Mouse (Mus musculus): Measurements from ENCODE around the gene Nrip1. TPM values are rescaled to one million over a fixed set of nuclear protein-coding genes. Genes with fewer than 3 reads are reported as not detected.
A peak's percentile ranks its signal among the peaks of the same experiment; 100 is the strongest.

The Nrip1 gene
- total RNA-seq, 2 experiments from 2014 or later, result 37.3 to 41.4 TPM

DNA sequence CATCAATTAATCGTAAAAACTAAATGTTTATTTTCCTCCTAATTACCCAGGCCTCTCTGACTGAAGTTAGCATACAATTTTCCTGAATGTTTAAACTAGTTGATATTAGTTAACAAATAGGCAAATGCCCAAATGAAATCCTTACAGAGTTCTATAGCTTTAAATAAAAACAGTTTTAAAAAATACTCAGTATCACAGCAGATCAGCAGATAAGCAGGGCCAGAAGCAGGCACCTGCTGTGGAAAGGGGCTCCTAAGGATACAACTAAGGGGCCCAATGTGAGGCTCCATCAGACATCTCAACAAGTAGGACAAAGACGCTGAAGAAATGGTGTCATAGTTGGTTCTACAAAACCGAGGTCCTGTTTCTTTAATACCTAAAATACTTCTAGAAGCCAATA is 58.0 kb downstream of the Nrip1 start:
- DNase-seq, result no peak

DNA sequence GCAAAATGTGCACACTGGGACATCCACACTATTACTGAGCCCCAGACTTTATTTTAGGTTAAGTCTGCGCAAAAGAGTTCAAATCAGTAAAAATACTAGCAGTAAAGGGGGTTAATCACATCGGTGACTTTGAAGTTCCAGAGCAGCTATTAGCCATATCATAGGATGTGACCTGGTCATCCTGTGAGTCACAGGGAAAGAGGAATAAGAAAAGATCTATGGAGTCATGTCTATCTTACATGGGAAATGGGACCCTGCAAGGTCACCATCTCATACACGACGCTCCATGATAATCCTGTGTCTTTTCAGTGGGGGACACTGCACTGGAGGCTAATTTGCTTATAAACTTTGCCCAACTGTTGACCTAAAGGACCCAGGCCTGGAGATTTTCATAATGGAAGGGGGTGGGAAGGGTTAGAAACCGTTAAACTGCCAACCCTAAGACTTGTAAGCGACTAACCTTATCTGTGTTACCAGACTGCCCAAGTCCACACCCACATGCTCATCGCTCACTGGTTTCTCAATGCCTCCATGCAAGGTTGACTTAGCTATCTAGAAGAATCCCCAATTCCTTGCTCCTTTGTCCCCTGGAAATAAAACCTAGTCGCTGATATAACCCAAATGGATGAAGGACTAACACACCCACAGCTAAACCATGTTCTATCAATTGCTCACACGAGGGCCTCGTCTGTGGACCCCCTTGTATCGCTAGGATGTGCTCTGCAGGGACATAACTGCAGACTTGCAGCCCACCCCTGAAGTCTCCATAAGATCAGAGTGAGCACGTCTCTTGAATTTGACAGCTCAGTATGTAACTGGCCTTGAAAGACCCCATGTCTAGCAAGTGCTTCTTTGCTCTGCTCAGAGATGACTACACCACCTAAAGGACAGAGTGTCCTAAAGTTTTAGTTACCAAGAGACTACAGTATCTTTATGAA is 59.3 kb downstream of the Nrip1 start:
- DNase-seq, result no peak

DNA sequence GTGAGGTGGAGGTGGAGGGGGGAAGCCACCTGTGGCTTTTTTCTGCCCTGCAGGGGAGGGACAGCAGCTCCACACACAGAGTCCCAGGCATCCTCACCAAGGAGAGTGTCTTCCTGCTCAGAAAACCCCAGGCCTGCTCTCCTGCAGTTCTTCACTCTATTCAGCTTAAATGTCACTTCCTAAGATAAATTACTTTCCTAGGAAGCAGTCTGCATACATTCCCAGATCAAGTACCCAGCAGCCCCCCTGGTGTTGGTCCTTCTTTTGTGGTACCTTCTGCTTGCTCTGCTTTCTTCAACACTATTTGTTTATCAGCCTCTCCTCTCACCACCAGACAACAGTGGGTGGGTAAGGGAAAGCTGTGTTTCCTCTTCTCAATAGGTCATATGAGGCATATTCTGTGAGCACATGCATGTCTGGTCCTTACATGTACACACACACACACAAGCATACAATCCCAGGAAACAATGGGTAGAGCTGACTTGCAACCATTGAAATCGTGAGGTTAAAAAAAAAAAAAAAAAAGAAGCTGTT is 60.7 kb downstream of the Nrip1 start:
- no peak for DNase-seq

- DNase-seq, result no peak
Measured at GRCm38 (mm10) chr16:76310791-76311190, 62.8 kb downstream of the Nrip1 start.

DNA sequence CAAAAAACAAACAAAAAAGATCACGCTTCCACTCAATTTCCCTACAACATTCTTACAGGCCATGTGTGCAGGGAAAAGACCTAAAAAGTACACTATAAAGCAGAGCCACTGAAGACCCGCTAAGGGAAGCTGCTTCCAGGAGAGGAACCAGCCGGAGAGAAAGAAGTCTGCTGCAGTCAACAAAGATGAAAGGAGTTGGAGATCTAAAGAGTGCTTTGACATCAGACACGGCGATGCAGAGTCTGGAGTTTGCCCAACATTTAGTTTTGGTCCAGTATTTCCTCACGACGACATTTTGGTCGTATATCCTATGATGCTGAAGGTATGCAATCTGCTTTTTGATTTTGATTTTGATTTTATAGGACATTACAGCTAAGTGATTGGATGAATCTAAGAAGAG is 63.3 kb downstream of the Nrip1 start:
- DNase-seq, result no peak

GRCm38 (mm10) chr16:76309280-76309679 is 64.3 kb downstream of the Nrip1 start:
- DNase-seq, result no peak

- DNase-seq, result peak; percentile 41
Measured at GRCm38 (mm10) chr16:76307039-76307438, 66.6 kb downstream of the Nrip1 start.

DNA sequence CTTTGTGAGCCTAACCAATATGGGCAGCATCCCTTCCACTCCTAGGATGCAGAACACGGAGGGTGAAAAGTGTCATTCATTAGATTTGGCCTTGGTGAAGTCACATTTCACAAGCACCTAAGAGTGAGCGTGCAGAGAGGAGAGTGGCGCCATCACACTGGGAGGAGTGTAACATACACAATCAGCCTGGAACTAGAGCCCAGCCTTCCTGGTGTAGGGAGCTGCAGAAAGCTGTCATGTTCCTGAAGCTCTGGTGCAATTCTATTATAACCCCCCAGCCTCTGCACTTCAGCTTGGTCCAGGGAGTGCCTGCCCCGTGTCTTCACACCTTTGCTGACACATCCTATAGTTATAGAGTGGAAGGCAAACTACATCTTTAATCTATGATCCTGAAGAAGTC is 67.2 kb downstream of the Nrip1 start:
- no peak for DNase-seq

- no peak for DNase-seq
Measured at GRCm38 (mm10) chr16:76303436-76303835, 70.2 kb downstream of the Nrip1 start.

GRCm38 (mm10) chr16:76301728-76302050 is 71.9 kb downstream of the Nrip1 start:
- no peak for DNase-seq

DNA sequence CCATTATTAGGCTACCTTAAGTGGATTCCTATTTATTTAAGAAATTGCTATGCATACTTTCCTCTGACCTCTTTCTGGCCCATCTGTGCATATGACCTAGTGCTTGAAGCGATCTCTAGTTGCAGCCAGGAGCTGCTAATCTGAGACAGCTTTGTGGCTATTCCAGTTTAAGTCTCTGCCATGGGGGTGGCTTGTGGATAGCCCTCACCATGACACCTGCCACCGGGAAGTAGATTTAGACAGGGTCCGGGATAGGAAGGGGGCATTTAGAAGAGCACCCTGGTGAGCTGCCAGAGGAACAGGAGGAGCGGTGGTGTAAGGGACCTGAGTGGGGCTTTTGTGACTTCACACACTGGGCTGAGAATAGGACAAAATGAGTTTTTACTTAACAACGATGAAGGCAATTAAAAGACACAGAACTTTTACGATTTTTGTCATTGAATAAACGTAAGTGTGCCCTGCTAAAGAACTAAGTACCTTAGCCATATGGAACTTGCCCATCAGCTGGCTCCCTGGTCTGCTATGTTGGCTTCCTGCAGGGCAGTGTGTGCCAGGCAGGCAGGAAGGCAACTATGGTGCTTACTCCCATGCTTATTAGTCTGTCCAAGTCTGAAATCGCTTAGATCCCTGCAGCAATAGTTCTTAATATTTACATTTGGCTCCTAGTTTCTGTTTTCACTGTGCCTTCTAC is 72.4 kb downstream of the Nrip1 start:
- DNase-seq, result no peak

DNA sequence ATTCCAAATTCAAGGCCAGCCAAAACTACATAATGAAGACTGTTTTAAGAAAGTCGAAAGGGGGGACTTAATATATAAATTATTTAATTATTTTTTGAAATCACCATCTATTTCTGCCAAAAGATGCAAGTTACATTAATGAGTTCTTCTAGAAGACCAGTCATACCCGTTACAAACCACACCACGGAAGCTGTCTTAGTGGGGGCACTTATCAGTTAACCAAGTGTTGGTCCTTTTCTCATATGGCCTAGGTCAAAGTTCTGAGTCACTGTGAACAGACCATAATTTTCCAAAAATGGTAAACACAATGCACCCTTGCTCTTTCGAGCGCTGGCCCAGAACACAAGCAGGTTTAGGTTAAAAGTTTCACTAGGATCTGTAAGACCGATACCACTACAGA is 73.2 kb downstream of the Nrip1 start:
- no peak for DNase-seq

GRCm38 (mm10) chr16:76299511-76299910 is 74.1 kb downstream of the Nrip1 start:
- DNase-seq, result no peak

DNA sequence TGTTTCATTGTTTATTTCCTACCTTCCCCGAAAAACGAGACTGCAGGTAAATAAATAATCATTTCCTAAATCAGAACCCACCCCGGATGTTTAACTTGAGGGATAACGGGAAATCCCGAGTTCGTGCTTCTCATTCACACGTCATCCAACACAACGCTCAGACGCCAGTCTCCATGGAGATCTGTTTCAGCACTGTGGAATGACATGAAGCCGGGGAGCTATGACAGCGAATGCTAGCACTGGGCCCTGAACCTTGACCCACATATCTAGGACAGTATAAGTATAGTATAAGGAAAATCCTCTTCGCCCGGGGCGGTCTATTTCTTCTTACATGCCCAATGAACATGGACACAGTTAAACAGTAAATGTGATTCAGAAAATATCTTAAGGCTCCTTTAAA is 78.3 kb downstream of the Nrip1 start:
- DNase-seq, result no peak

DNA sequence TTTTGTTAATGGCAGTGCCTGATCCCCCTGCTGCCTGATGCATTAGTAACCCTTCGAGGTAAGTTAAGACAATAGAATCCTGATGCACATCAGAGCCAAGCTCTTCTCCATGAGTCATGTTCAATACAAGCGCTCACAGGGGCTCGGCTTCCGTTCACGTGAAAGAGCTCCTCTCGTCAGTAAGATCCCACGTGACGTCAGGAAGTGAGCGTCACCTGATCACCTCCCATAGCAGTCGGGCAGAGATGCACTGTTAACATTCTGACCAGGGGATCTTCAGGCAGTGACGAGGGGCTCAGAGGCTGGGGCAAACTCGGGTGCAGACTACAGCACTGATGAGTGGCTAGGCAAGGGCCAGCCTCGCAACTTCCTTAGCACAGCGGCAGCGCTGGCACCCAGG is 79.1 kb downstream of the Nrip1 start:
- DNase-seq, result no peak

DNA sequence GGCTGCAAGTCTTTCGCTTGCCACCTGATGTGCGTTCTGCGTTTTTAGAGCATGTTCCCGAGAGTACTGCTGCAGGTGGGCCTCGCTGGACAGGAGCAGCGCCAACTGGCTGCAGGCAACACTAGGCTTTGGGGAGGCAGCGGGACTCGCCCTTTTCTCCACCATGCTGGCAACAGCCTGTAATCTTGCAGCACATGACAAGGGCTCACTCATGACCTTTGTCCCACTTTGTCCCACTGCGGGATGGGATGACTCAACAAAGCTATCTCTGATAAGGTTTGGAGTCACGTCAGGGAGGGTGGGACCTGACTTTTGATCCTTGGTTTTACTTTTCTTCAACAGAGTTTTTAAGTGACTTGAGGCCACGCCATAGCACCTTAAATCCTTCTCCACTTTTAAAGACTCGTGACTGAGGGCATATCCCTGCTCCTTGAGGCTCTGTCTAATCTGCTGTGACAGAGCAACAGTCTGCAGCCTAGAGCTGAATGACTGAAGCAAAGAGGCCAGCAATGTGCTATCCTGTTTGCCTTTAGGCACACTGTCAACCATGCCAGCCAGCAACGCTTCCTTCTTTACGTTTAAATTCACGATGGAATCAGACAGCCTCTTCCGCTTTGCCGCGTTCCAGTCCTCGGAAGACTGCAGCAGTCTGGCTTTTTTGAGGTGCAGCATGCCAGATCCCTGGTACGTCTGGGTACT is 79.7 kb downstream of the Nrip1 start:
- DNase-seq, result no peak

- DNase-seq, result no peak
Measured at GRCm38 (mm10) chr16:76293176-76293575, 80.5 kb downstream of the Nrip1 start.

- no peak for DNase-seq
Measured at GRCm38 (mm10) chr16:76292656-76293055, 81.0 kb downstream of the Nrip1 start.

DNA sequence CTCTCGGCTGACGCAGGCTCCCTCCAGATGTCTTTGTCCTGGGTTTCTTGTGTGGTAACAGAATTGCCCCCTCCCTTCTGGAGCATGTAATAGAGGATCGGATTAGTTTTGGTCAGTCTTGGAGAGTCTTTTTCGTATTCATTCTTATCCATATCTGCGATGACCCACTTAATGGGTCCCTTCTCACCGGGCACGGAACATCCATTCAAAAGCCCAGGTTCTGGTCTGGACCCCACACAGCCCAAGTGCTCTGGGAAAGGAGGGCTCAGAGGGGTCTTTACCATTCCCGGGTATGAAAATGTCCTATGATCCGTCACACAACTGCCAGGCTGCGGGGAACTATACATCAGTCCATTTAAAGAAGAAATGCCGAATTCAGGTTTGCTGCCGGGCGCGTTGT is 82.3 kb downstream of the Nrip1 start:
- no peak for DNase-seq

- no peak for DNase-seq
Measured at GRCm38 (mm10) chr16:76289495-76289894, 84.1 kb downstream of the Nrip1 start.

DNA sequence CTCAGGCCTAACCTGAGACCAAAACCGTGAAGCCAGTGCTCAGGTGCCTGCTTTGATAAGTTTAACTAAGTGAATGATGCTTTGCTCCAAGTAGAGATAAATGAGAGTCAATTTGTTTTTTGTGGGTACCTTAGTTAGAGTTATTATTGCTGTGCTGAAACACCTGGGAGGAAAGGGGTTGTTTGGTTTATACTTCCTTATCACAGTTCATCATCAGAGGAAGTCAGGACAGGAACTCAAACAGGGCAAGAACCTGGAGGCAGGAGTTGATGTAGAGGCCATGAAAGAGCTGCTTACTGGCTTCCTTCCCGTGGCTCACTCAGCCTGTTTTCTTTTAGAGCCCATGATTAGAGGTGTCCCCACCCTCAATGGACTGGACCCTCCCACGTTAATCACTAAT is 89.8 kb downstream of the Nrip1 start:
- DNase-seq, result no peak

DNA sequence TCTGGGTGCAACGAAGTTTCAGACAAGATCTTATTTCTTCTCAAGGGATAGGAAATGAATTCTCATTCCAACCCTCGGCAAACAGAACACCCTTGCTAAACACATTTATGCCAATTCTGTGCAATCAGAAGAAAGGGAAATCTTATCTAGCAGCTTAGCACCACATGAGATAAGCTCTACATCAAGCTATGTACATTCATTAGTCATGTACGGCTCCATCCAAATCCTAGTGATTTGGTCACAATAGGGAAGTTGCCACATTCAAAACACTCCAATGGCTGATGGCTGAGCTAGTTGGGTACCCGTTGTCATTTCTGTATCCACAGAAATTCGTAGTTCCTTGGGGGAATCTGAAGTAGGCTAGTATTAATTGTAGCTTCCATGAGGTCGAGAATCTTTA is 91.8 kb downstream of the Nrip1 start:
- DNase-seq, result no peak

DNA sequence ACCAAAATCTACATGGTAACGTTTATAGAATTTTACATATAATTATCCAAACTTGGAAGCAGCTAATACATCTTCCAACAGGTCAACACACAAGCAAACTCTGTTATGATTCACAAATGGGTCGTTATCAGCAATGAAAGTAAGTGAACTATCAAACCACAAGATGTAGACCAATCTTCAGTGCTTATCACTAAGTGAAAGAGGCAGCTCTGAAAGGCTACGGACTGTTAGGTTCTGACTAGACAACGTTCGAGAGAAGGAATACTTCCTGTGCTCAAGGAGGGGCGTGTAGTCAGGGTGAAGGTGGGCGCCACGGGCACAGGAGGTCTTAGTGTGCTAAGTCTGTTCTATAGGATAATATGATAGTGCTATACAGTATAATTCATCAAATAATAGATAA is 93.3 kb downstream of the Nrip1 start:
- no peak for DNase-seq

Measured in gastrocnemius, postnatal 10 days (tissue).